Mouse (Mus musculus) spleen, adult 2 months (tissue): Measurements from ENCODE around the gene Prpsap1. TPM values are rescaled to one million over a fixed set of nuclear protein-coding genes. Genes with fewer than 3 reads are reported as not detected.
A peak's percentile ranks its signal among the peaks of the same experiment; 100 is the strongest.

Experiments
- DNase-seq, 2 experiments: peaks; one replicate each; pipeline versions ENCODE4 v3.0.0 to v3.0.0-alpha.2; 2012 to 2021; ENCODE audit warnings: low spot score in 2 of 2, low read depth in 1 of 2
- H3K27ac ChIP-seq: fragments of 200-500 bp; 2 replicates; pipeline ENCODE4 v1.5.1; 2012; ENCODE audit warnings: low read length, inconsistent platforms; ENCODE audit not compliant: insufficient read depth
- H3K27me3 ChIP-seq: fragments of 200-500 bp; 2 replicates; pipeline ENCODE4 v1.6.1; 2012; ENCODE audit warnings: mild to moderate bottlenecking, moderate library complexity, low read length, inconsistent platforms; ENCODE audit not compliant: control insufficient read depth, insufficient read depth
- H3K36me3 ChIP-seq: fragments of 200-500 bp; 2 replicates; pipeline ENCODE4 v1.6.1; 2012; ENCODE audit warnings: mild to moderate bottlenecking, low read length, inconsistent platforms; ENCODE audit not compliant: control insufficient read depth, insufficient read depth
- H3K4me1 ChIP-seq: fragments of 200-500 bp; 2 replicates; pipeline ENCODE4 v1.6.1; 2011; ENCODE audit warnings: inconsistent platforms; ENCODE audit not compliant: control insufficient read depth, insufficient read depth, insufficient read length
- H3K4me3 ChIP-seq: fragments of 200-500 bp; 2 replicates; pipeline ENCODE4 v1.5.1; 2011; ENCODE audit warnings: mild to moderate bottlenecking, inconsistent platforms; ENCODE audit not compliant: insufficient read depth, insufficient read length; ENCODE audit errors: extremely low read depth
- CTCF ChIP-seq: fragments of 200-500 bp; IDR thresholded peaks from 2 replicates; pipeline ENCODE4 v1.5.1; 2011; ENCODE audit warnings: mild to moderate bottlenecking, inconsistent platforms; ENCODE audit not compliant: insufficient read depth, insufficient read length, insufficient replicate concordance; ENCODE audit errors: extremely low read depth
- POLR2A ChIP-seq: fragments of 200-500 bp; IDR thresholded peaks from 2 replicates; pipeline ENCODE4 v1.6.1; 2011; ENCODE audit warnings: low read depth, low read length, inconsistent platforms
- WGBS: fragments of 180-500 bp; shearing (Covaris S2); methylation state at CpG from one replicate; pipeline ENCODE4 v1.1.7; 2018; 5-methylcytosine and 5-hydroxymethylcytosine counted together
- polyA plus RNA-seq: library from polyadenylated mRNA; depleted of rRNA; stranded (reverse); fragments of >200 nt; gene quantifications from 2 replicates; pipeline ENCODE4 v1.2.3, GENCODE M21; 2012

Prpsap1 gene
- polyA plus RNA-seq, 1 experiment = 62.1 TPM

DNA sequence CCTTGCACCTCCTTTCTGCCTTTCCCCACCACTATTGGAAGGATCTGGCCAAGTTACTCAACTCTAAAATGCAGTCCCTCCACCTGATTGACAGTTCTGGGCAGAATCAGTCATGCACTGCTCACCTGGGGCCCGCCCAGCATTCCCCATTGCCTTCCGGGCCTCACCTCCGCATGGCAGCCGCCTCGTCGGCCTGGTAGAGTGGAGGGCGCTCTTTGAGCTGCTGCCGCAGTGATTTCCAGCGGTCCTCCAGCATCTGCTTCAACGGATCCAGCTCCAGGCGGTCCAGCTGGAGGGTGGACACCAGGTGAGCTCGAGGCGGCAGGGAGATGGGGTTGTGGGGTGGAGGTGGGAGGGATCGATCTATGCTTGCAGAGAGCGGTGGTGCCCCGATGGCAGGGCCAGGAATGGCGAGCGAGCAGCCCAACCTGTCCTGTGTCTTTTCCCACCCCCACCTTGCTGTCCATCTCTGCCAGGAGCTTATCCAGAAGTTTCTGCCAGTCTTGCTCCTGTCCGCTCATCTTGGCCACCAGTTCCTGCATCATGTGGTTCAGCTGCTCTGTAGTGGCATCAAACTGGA is 47.6 kb downstream of the Prpsap1 start:
- H3K4me1 ChIP-seq = peaks cover 3% of the 10 kb centered on the region; the same call in 1 of the 2 replicates
- no peak overlapping the region for H3K27ac ChIP-seq
- H3K27me3 ChIP-seq = no peaks in the 10 kb centered on the region
- no peaks in the 10 kb centered on the region for H3K36me3 ChIP-seq
- no peak for TF ChIP-seq CTCF
- TF ChIP-seq POLR2A = no peak
- DNase-seq = no peak
- WGBS = 26% methylated on average over 19 of the region's 19 CpGs
- no peak overlapping the region for H3K4me3 ChIP-seq

DNA sequence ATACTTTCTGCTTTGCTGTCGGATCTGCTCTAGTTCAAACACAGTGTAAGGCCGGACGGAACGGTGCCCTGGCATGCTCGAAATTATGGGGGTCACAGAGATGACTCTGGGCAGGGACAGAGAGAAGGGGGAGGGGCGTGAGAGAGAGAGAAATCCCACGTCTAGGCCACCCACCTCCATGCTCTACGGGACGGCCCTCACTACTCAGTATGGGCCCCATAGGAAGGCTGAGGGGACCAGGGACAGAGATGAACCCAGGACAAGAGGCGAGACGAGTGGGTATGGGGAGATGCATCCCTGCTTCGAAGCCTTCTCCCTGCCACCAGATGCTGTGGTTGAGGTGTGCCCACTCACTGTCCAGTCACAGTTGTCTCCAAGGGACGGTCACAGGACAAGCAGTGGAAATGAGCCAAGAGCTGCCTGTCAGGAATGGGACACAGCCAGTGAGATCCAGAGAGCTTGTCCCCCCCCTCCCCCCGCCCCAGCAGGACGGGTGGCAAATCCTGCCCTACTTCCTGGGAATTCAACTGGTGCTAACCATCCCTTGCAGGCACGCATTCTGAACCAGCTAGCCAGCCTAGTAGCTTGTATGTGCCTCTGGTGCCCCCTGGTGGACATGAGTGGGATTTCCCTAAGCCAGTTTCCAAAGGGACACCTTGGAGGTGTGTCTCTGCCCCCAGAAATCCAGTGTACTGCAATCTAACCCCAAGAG is 48.2 kb downstream of the Prpsap1 start:
- WGBS = 63% methylated on average over 16 of the region's 16 CpGs
- no peak for TF ChIP-seq POLR2A
- peak; percentile 95; the same call in 1 of the 2 replicates for TF ChIP-seq CTCF
- no peak overlapping the region for H3K4me3 ChIP-seq
- peak; percentile 72 to 90 for DNase-seq
- no peaks in the 10 kb centered on the region for H3K27me3 ChIP-seq
- H3K4me1 ChIP-seq = peaks cover 3% of the 10 kb centered on the region; the same call in 1 of the 2 replicates
- no peaks in the 10 kb centered on the region for H3K36me3 ChIP-seq
- H3K27ac ChIP-seq = no peak overlapping the region

DNA sequence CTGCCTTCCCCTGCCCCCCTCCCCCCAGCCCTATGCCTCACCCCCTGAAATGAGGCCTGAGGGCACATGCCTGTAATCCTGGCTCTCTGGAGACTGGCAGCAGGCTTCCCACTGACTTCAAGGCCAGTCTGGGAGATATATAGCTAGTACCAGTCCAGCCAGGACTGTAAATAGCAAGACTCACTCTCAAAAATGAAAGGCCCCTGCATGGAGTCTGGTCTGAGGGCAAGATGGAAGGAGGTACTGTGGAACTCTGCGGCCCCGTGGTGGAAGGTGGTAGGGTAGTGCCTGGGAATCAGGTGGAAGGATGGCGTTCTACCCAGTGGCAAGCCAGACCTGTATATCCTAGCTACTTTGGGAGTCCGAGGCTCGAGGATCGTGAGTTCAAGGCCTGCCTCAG is 50.1 kb downstream of the Prpsap1 start:
- 90% methylated on average over 6 of the region's 6 CpGs for WGBS
- Histone ChIP-seq H3K4me3 (no peak overlapping the region), H3K4me1 (peaks cover 11% of the 10 kb centered on the region; the same call in 1 of the 2 replicates), H3K27me3 (no peaks in the 10 kb centered on the region), H3K27ac (no peak overlapping the region), H3K36me3 (peaks cover 1% of the 10 kb centered on the region; the same call in 1 of the 2 replicates)
- TF ChIP-seq CTCF (no peak), POLR2A (no peak)
- DNase-seq = no peak

DNA sequence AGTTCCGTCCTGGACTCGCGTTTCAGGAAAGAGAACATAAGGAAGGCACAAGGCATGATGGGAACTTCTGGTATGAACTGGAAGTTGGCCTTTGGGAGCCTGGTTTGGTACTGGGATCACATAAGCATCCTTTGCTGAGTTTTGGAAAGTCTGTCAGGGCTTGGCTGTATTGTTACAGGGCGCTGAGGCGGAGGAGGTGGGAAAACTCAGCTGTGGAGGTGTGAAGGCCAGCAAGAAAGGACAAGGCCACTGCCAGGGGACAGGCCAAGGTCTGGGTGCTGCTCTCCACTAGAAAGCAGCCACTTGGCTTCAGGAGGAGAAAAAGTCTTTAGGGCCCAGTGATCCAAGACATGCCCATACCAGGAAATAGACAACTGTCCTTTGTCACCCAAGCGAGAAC is 50.7 kb downstream of the Prpsap1 start:
- TF ChIP-seq CTCF = no peak
- no peak for TF ChIP-seq POLR2A
- H3K27ac ChIP-seq = no peak overlapping the region
- 92% methylated on average over 6 of the region's 6 CpGs for WGBS
- DNase-seq = no peak
- H3K36me3 ChIP-seq = peaks cover 1% of the 10 kb centered on the region; the same call in 1 of the 2 replicates
- H3K4me3 ChIP-seq = no peak overlapping the region
- peaks cover 12% of the 10 kb centered on the region; the same call in 1 of the 2 replicates for H3K4me1 ChIP-seq
- H3K27me3 ChIP-seq = no peaks in the 10 kb centered on the region

DNA sequence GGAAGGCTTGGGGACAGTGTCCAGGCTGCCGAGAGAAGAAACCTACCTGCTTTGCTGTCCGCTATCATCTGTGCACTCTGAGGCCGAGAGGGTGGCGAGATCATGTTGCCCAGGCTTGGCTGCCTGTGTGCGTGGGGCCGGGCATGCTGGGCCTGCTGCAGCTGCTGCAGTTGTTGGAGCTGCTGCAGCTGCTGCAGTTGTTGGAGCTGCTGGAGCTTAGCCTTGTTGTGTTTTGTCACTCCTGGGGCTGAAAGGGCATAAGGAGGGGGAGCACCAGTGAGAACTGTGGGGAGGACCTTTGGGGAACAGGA is 51.2 kb downstream of the Prpsap1 start:
- 89% methylated on average over 6 of the region's 6 CpGs for WGBS
- no peak for DNase-seq
- peaks cover 12% of the 10 kb centered on the region; the same call in 1 of the 2 replicates for H3K4me1 ChIP-seq
- peaks cover 1% of the 10 kb centered on the region; the same call in 1 of the 2 replicates for H3K36me3 ChIP-seq
- H3K27ac ChIP-seq = no peak overlapping the region
- H3K4me3 ChIP-seq = no peak overlapping the region
- TF ChIP-seq CTCF = no peak
- no peak for TF ChIP-seq POLR2A
- no peaks in the 10 kb centered on the region for H3K27me3 ChIP-seq

DNA sequence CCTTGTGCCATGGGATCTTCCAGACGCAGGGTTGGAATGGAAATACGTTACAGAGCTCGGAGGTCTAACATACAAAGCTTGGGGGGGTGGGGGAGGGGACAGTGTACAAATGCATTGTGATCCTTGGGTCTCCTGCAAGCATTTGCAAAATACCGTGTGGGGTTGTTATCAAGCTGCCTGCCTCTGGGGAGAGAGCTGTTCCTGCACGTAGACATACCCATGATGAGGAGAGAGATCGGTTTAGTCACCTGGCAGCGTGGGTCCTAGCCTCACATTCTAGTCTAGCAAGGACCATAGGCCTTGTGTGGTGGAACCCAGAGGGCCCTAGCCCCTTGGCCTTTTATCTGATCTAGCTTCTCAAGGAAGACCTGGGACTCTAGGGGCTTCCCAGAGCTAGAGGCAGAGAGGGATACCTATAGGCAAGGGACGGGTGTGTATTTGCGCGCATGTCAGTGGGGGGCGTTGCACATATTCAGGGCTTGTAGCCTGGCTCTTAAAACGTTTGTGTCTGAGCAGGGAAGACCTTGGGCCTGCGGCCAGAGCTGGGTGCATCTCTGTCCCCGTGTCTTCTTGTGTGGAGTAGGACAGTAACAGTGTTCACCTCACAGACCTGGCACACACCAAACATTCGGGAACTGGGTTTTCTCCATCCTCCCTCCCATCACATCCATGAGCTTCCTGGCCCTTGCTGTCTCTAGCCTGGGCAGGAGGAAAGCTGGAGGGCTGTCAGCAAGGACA is 51.7 kb downstream of the Prpsap1 start:
- Histone ChIP-seq H3K36me3 (peaks cover 6% of the 10 kb centered on the region), H3K4me1 (peaks cover 12% of the 10 kb centered on the region; the same call in 1 of the 2 replicates), H3K27me3 (no peaks in the 10 kb centered on the region), H3K27ac (no peak overlapping the region), H3K4me3 (no peak overlapping the region)
- WGBS = 86% methylated on average over 15 of the region's 15 CpGs
- no peak for DNase-seq
- no peak for TF ChIP-seq POLR2A
- no peak for TF ChIP-seq CTCF
